Mouse (Mus musculus) layer of hippocampus, adult 2 months (tissue): ENCODE measurements around the gene Mapk8. TPM values are rescaled to one million over a fixed set of nuclear protein-coding genes. Genes with fewer than 3 reads are reported as not detected.
"Not testable (repeated sequence)": the region's sequence is repeated elsewhere in the genome, so short reads cannot be mapped to it uniquely, and the experiment has no call there.

Source experiments
- DNase-seq, 2 experiments: peaks; one replicate each; pipeline ENCODE4 v3.0.0; 2022; ENCODE audit warnings: low spot score in 2 of 2
- H3K27ac ChIP-seq: fragments of 200-600 bp; 2 replicates; pipeline ENCODE4 v1.8.1; 2022
- H3K4me3 ChIP-seq: fragments of 200-600 bp; 2 replicates; pipeline ENCODE4 v1.8.1; 2022; ENCODE audit warnings: mild to moderate bottlenecking
- CTCF ChIP-seq: fragments of 200-600 bp; conservative IDR thresholded peaks from 2 replicates; pipeline ENCODE4 v1.8.1; 2022; ENCODE audit warnings: antibody characterized with exemption, mild to moderate bottlenecking, moderate library complexity
- total RNA-seq, 2 experiments: library from RNA; stranded (reverse); gene quantifications; 2 replicates each; pipeline ENCODE4 v1.2.3; 2021

Gene Mapk8
- total RNA-seq, 2 experiments from 2014 or later = 76.9 to 80.6 TPM

DNA sequence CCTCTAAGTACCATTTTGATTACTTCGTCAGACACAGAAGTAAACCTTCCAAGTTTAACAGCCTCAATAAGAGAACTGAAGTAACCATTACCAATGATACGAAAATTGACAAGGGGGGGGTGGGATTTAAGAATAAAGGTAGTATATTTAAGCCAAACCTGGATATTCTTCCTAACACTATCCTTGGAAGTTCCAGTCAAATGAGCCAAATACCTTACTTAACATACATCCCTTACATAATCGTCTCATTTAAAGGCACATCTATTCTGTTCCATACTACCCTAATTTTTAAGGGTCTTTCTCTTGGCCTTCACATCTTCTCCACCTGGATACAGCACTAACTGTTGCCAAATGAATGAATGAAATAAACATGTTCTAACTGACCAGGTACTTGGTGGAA, 996 bp downstream of the Mapk8 start:
- Histone ChIP-seq H3K4me3 (peak overlapping the region; percentile 76), H3K27ac (peak overlapping the region; percentile 97)
- no peak for DNase-seq
- no peak for TF ChIP-seq CTCF

DNA sequence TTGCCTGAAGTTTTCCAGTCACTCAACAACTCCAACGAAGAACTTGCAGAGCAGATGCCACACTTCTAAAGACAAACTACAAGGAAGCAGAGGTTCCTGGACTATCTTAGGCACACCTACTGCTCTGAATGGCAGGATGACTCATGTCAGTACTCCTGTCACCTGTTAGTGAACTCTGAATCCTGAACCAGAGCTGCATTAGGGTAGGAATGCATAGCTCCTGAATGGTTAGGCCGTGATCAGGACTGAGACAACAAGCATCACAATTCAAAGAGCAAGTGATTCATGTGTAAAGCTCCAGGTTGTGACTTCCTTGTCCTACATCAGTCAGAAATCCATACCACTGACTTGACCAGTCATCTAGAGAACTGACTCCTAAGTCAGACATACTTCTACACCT, 3.2 kb downstream of the Mapk8 start:
- no peak for DNase-seq
- no peak overlapping the region for H3K27ac ChIP-seq
- TF ChIP-seq CTCF = no peak
- H3K4me3 ChIP-seq = no peak overlapping the region

DNA sequence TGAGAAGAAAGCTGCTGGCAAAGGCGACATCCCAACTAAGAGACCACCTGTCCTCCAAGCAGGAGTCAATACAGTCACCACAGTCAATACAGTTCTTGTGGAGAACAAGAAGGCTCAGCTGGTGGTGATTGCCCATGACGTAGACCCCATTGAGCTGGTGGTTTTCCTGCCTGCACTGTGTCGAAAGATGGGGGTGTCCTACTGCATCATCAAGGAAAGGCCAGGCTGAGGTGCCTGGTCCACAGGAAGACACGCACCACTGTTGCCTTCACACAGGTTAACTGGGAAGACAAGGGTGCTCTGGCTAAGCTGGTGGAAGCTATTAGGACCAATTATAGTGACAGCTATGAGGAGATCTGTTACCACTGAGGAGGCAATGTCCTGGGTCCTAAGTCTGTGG, 14.5 kb downstream of the Mapk8 start:
- not testable (repeated sequence) for H3K27ac ChIP-seq, DNase-seq

DNA sequence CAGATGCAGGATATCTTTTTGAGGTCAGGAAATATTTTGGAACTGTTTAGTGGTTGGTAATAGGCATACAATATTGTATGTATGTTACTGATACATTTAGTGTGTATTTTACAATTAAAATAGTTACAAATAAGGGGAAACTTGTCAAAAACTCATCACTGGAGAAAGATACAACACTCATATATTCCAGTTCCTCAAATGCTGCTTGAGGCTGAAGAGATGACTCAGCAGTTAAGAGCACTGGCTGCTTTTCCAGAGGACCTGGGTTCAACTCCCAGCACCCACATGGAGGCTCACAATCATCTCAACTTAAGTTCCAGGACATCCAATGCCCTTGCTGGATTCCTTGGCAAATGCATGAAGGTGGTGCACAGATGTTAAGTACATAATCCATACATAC, 22.8 kb downstream of the Mapk8 start:
- no peak overlapping the region for H3K27ac ChIP-seq
- TF ChIP-seq CTCF = no peak

More for the DNA sequence above, 14.5 kb downstream of the Mapk8 start:
- H3K4me3 ChIP-seq = not testable (repeated sequence)

DNA sequence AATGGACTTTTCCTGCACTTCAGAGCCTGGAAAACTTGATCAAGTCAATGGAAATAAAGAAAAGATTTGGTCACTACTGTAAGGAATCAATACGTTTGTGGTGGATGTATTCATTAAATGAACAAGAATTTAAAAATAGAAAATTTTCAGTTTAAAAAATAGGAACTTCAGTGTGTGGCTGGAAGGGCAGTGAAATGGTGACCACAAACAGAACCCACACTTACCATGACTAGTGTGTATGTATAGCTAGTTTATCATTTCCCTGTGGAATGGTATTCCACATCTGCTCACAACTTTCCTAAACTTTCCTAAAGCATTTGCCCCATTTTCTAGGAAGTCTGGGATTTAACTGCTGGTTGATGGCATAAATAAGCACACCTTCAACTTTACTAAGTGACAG, 24.0 kb downstream of the Mapk8 start:
- H3K4me3 ChIP-seq = no peak overlapping the region
- no peak for TF ChIP-seq CTCF
- no peak overlapping the region for H3K27ac ChIP-seq
- DNase-seq = no peak

More for the DNA sequence above, 22.8 kb downstream of the Mapk8 start:
- no peak overlapping the region for H3K4me3 ChIP-seq
- DNase-seq = no peak

DNA sequence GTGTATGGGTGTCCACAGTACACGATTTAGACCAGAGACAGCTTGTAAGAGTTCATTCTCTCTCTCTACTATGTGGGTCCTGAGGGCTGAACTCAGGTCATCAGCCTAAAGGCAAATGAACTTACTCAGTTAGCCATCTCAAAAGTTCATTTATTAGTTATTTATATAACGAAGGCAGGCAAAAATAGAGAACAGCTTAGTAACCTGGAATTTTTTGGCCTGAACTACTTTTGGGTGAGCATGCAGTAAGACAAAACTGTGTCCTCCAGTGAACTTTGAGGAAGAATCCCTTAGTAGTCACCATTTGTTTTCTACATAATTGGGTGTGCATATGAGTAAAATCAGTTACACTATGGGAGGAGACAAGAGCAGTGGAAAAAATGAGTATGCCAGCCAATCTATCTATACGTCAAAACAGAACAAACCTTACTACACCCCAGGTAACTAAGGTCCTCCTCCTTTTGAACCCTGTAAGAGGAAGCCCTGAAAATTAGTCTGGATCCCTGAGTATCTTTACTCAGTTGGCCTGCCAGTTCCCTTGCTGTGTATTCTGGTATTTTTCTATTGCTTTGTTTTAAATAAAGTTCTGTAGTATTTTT, 28.5 kb downstream of the Mapk8 start:
- DNase-seq = no peak
- H3K4me3 ChIP-seq = no peak overlapping the region
- TF ChIP-seq CTCF = no peak

DNA sequence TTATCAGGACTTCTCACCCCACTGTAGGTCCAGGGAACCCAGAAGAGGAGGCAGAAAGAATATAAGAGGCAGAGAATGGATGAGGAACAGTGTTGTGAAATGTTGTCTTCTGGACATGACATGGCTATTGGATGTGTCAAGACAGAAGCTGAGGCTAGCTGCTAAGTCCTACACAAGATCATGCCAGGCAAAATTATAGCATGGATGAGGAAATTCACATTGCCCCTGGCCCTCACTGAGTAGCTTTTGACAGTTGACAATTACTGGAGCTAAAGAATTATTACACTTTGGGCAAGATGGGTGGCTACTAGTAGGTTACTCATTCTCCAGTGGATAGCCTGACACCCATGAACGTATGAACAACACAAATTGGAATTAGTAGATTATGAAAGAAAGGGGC, 31.2 kb downstream of the Mapk8 start:
- H3K27ac ChIP-seq = no peak overlapping the region
- TF ChIP-seq CTCF = no peak
- no peak overlapping the region for H3K4me3 ChIP-seq
- DNase-seq = no peak

More for the DNA sequence above, 28.5 kb downstream of the Mapk8 start:
- no peak overlapping the region for H3K27ac ChIP-seq

DNA sequence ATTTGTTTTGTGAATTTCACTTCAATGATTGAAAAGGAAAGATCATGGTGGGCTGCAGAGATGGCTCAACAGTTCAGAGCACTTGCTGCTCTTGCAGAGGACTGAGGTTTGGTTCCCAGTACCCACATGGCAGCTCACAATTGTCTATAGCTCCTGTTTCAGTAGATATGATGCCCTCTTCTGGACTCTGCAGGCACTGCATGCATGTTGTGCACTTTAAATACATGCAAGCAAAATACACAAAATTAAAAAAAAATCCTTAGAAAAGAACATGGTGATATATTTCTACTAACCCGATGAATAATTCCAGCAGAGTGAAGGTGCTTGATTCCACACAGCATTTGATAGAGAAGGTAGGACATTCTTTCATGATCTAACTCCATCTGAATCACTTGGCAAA, 44.6 kb downstream of the Mapk8 start:
- no peak for DNase-seq
- peak; percentile 68 for TF ChIP-seq CTCF
- no peak overlapping the region for H3K4me3 ChIP-seq
- no peak overlapping the region for H3K27ac ChIP-seq

DNA sequence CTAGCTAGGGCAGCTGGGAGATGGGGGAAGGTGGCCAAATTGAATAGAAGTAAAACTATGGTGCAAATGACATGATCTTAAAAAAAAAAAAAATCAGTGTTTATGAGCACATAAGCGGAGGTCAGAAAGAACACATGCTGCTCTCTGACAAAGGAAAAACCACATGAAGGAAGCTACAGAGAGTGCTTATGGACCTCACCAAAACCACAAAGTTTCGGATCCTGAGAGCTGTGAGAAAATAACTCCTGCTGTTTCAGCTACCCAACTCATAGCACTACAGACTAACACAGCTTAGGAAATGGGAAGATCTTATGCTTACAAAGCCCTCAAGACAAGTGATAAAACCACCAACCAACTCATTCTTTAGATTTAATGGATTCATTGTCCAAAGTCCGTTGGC, 46.9 kb downstream of the Mapk8 start:
- no peak for DNase-seq
- TF ChIP-seq CTCF = no peak
- H3K4me3 ChIP-seq = no peak overlapping the region

DNA sequence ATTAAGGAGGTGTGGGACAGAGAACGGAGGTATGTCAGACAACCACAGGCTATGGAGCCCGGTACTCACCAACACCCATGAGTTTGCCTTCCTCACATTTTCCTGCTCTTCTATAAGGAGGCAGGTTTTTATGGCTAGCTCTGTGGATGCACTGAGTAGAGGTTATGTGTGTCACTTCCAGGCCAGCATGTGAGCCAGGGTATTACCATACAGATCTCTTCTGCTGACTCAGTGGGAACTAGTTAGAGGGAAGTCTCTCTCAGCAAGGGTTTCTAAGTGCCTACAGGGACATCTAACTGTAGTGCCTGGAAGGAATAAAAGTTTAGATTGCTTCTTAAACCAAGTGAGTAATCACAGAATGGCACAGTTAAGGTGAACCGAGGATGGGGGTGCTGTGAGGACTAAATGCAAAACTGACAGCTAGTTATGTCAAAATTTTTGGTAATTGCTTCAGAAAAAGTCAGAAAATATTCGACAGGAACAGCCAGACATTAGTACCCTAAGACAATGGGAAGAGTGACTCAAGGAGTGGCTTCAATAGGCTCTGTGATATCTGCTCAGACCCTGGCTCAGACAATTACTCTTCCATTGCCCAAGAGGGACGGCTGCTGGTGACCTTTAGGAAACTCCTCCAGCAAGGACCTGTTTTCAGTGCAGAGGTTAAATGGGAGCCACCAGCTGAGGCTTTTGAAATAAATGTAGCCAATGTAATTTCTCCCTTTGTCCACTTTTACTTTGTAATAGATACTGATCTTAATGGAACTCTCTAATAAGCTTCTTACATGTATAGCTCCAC, 48.7 kb downstream of the Mapk8 start:
- DNase-seq = no peak
- no peak for TF ChIP-seq CTCF
- H3K4me3 ChIP-seq = no peak overlapping the region
- no peak overlapping the region for H3K27ac ChIP-seq

More for the DNA sequence above, 46.9 kb downstream of the Mapk8 start:
- no peak overlapping the region for H3K27ac ChIP-seq

DNA sequence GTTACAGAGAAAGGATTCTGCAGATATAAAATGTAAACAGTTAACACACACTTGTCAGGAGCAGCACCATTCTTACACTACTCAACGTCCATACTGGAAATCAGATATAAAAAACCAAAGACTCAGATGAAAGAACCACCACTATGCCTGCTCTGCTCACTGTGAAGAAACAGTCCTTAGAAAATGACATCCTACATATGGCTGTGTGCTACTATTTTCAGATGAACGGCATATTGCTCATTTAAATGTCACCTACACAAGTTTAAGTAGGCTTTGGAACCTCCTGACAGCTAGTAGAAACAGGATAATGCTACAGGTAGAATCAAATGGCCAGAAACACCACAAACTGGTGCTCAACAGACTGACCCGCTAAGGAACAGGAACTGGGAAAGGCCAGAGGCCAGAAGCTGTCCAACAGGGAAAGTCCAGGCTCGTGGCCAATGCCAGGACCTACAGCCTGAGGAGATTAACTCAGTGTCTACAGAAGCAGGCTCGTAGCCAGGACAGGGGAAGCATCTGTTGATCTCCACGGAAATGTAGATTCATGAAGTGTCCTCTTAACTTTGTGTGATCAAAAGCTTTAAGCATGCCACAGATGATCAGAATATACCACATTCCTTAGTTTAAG, 66.0 kb downstream of the Mapk8 start:
- Histone ChIP-seq H3K4me3 (no peak overlapping the region), H3K27ac (no peak overlapping the region)
- DNase-seq = no peak
- TF ChIP-seq CTCF = no peak

DNA sequence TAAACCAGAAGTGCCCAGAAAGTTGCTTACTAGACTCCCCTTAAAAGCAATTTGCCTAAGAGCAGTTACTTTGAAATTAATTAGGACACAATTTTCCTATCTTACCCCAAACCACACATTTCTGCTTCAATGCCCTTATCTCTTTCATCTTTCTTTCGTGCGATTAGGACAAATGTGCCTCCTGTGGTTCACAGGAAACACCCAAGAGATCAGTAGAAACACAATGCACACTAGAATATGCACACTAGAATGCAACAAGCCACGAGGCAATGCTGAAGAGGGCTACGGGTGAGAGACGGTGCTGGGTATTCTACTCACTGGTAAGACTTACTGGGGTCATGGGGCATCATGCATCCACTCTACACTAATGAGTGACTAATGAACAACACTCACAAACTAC, 68.2 kb downstream of the Mapk8 start:
- Histone ChIP-seq H3K27ac (no peak overlapping the region), H3K4me3 (no peak overlapping the region)
- no peak for TF ChIP-seq CTCF
- DNase-seq = no peak

DNA sequence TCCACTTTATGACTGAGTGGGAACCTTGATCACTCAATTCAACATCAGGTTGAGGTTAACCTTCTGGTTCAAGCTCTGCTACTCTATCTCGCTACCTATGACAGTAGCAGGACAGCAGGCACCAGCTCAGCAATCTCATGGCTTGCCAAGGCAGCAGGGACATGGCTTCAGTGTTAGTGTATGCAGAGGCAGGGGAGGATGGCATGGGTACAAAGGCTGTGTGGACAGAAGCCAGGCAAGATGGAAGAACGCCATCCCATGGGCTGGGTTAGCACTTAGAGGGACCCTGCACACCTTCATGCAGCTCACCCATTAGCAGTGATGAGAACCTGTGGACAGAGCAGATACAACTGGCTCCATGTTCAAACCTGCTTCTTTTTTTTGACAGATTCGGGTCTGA, 69.7 kb downstream of the Mapk8 start:
- Histone ChIP-seq H3K27ac (no peak overlapping the region), H3K4me3 (no peak overlapping the region)
- TF ChIP-seq CTCF = no peak
- DNase-seq = no peak

DNA sequence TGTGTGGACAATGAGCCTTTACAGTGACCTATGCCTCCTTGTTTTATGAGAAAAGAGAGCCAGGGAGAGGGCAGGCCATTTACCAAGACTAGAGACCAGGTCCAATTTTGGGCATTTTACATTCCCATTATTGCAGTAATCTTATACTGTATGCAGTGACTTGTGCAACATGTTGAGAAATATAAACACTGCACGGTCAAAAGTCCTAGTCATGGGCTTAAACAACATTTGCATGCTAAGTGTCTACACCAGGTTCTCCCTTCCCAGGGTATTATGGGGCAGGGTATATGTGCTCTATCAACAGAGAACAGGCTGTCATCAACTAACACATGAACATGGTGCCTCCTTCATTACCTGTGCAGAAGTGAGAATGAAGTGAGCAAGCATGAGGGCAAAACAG, 72.9 kb downstream of the Mapk8 start:
- Histone ChIP-seq H3K4me3 (no peak overlapping the region), H3K27ac (no peak overlapping the region)
- DNase-seq = no peak
- no peak for TF ChIP-seq CTCF
